Mouse (Mus musculus) midbrain, postnatal 0 days (tissue): ENCODE measurements around the gene Spns2. TPM values are rescaled to one million over a fixed set of nuclear protein-coding genes. Genes with fewer than 3 reads are reported as not detected.

ENCODE experiments used
- ATAC-seq: fragments of 200-750 bp; cut with Nextera tagmentation; 2 replicates; pipeline ENCODE4 v1.8.0; 2017; ENCODE audit warnings: moderate number of reproducible peaks, mild to moderate bottlenecking, moderate TSS enrichment, moderate library complexity; ENCODE audit not compliant: low FRiP score
- DNase-seq: peaks from one replicate; pipeline ENCODE4 v3.0.0-alpha.2; 2015; ENCODE audit warnings: low spot score
- H3K27ac ChIP-seq: fragments of 300-500 bp; sonication (generic); 2 replicates; pipeline ENCODE4 v1.5.1; 2014; ENCODE audit warnings: low read depth, mild to moderate bottlenecking, low read length, mixed read lengths
- H3K27me3 ChIP-seq: fragments of 300-500 bp; sonication (generic); 2 replicates; pipeline ENCODE4 v1.6.1; 2014; ENCODE audit warnings: low read length, control low read depth, mixed read lengths; ENCODE audit not compliant: insufficient read depth
- H3K36me3 ChIP-seq: fragments of 300-500 bp; sonication (generic); 2 replicates; pipeline ENCODE4 v1.6.1; 2014; ENCODE audit warnings: low read length, control low read depth, mixed read lengths; ENCODE audit not compliant: insufficient read depth
- H3K4me1 ChIP-seq: fragments of 300-500 bp; sonication (generic); 2 replicates; pipeline ENCODE4 v1.6.1; 2014; ENCODE audit warnings: mild to moderate bottlenecking, control low read depth, antibody characterized with exemption, low read length, mixed read lengths; ENCODE audit not compliant: insufficient read depth
- H3K4me2 ChIP-seq: fragments of 300-500 bp; sonication (generic); 2 replicates; pipeline ENCODE4 v1.6.1; 2014; ENCODE audit warnings: low read depth, mild to moderate bottlenecking, low read length, mixed read lengths; ENCODE audit not compliant: poor library complexity, severe bottlenecking
- H3K4me3 ChIP-seq: fragments of 300-500 bp; sonication (generic); 2 replicates; pipeline ENCODE4 v1.5.1; 2014; ENCODE audit warnings: low read depth, mild to moderate bottlenecking, low read length, moderate library complexity
- H3K9ac ChIP-seq: fragments of 300-500 bp; sonication (generic); replicated peaks from 2 replicates; pipeline ENCODE4 v1.6.1; 2014; ENCODE audit warnings: mild to moderate bottlenecking, low read length, moderate library complexity, mixed read lengths; ENCODE audit not compliant: poor library complexity, severe bottlenecking
- H3K9me3 ChIP-seq: fragments of 300-500 bp; sonication (generic); 2 replicates; pipeline ENCODE4 v1.6.1; 2016; ENCODE audit warnings: low read length, control low read depth
- CTCF ChIP-seq: IDR thresholded peaks from 2 replicates; pipeline ENCODE4 v1.5.1; 2016; ENCODE audit warnings: antibody characterized with exemption, mild to moderate bottlenecking
- WGBS: fragments of 180-500 bp; shearing (Covaris S2); extraction: QIAGEN DNeasy Blood & Tissue Kit; methylation state at CpG from one replicate; pipeline ENCODE4 v1.1.7; 2014; 5-methylcytosine and 5-hydroxymethylcytosine counted together
- polyA plus RNA-seq: library from polyadenylated mRNA; unstranded; fragments of >200 nt; fragmentation: Nextera tagmentation; extraction: Ambion mirVana; gene quantifications from 2 replicates; pipeline ENCODE4 v1.2.1, GENCODE M21; 2015
- total RNA-seq: library from RNA; depleted of rRNA; stranded (reverse); fragments of >200 nt; gene quantifications from 2 replicates; pipeline ENCODE4 v1.2.3, GENCODE M21; 2014

Gene Spns2
- total and polyA plus RNA-seq, 2 experiments from 2014 or later, result 7.7 to 56.8 TPM

DNA sequence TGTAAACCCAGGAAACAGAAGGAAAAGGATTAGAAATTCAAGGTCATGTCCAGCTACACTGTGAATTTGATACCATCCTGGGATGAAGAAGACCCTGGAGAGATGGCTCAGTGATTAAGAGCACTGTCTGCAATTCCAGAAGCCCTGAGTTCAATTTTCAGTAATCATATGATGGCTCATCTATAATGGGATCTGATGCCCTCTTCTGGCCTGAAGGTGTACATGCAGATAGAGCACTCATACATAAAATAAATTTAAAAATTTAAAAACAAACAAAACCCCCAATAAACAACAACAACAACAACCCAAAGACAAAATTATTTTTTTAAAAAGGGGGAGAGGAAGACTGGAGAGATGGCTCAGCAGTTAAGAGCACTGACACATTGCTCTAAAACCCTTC lies 62.8 kb downstream of the Spns2 start:
- TF ChIP-seq CTCF, result peak; percentile 58
- Histone ChIP-seq H3K4me2 (no peak overlapping the region), H3K27me3 (no peaks in the 10 kb centered on the region), H3K4me1 (no peaks in the 10 kb centered on the region), H3K36me3 (no peaks in the 10 kb centered on the region), H3K9ac (no peak overlapping the region), H3K27ac (no peak overlapping the region), H3K9me3 (0 out of 2 replicates have a peak, but pooled peaks cover 3% of the 10 kb centered on the region), H3K4me3 (no peak overlapping the region)
- DNase-seq (no peak), ATAC-seq (no peak)

DNA sequence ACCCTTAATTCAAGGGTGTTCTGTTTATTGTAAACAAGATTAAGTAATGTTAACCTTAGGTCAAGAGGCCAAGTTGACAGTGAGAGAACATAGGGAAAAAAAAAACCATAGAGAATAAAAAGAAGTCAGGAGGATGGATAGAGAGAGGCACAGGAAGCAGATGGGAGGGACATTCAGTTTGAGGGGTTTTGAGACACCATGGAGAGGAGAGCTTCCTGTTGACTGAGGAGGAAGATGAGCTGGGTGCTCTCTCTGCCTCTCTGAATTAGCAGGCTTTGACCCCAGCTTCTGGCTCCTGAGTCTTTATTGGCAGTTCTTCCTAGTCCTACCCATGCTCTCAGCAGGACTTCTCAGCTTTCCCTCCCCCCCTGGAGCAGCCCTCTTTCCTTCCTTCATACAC lies 64.5 kb downstream of the Spns2 start:
- Histone ChIP-seq H3K4me2 (no peak overlapping the region), H3K9ac (no peak overlapping the region), H3K27me3 (no peaks in the 10 kb centered on the region), H3K36me3 (no peaks in the 10 kb centered on the region), H3K4me3 (no peak overlapping the region), H3K9me3 (0 out of 2 replicates have a peak, but pooled peaks cover 3% of the 10 kb centered on the region), H3K4me1 (no peaks in the 10 kb centered on the region), H3K27ac (no peak overlapping the region)
- ATAC-seq, result no peak
- no peak for TF ChIP-seq CTCF
- no peak for DNase-seq

DNA sequence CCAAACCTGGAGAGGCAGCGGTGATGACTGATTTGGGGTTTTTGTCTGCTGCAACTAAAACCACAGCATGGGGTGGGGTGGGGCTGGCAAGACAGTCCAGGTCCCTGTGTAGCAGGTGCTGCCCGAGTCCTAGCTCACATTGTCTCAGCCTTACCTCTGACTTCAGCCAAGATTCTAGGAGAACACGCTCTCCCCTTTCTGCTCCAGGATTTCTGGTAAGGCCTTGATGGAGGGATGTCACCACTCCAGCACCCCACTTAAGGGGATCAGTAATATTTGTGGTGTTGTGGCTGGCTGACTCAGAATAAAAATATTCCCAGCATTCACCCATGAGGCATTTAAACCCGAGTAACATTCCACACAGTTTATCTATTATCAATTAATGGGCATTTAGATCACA lies 66.0 kb downstream of the Spns2 start:
- no peak overlapping the region for H3K4me2 ChIP-seq
- no peak overlapping the region for H3K4me3 ChIP-seq
- no peaks in the 10 kb centered on the region for H3K27me3 ChIP-seq
- no peak overlapping the region for H3K9ac ChIP-seq
- H3K27ac ChIP-seq, result no peak overlapping the region
- DNase-seq (no peak), ATAC-seq (no peak)
- H3K36me3 ChIP-seq, result no peaks in the 10 kb centered on the region
- 82% methylated on average over 4 of the region's 4 CpGs for WGBS
- TF ChIP-seq CTCF, result no peak
- H3K4me1 ChIP-seq, result no peaks in the 10 kb centered on the region
- H3K9me3 ChIP-seq, result 0 out of 2 replicates have a peak, but pooled peaks cover 3% of the 10 kb centered on the region

DNA sequence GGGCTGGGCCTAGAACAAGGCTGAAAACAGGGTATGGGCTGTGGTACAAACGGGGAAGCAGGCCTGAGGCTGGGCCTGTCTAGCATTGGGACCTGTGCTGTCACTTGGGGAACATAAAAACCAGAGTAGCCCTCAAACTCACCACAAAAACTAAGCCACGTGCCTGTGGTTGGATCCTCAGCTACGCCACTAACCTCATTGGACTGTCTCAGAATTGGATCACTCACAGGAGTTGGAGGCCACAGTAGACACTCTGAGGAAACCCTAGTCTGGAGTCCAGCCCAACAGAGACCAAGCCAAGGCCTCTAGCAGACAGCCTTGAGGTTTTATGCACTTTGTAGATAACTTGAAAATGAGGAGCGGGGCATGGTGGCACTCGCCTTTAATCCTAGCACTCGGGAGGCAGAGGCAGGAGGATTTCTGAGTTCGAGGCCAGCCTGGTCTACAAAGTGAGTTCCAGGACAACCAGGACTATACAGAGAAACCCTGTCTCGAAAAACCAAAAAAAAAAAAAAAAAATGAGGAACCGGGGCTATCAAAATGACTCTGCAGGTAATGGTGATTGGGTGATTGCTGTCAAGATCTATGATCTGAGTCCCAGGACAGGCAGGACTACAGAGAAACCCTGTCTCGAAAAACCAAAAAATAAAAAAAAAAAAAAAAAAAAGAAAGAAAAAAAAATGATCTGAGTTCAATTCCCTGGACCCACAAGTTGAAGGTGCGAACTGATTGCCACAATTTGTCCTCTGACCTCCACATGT lies 68.0 kb downstream of the Spns2 start:
- WGBS, result 94% methylated on average over 11 of the region's 11 CpGs
- ATAC-seq (no peak), DNase-seq (no peak)
- H3K4me2 ChIP-seq, result no peak overlapping the region
- no peaks in the 10 kb centered on the region for H3K36me3 ChIP-seq
- H3K27ac ChIP-seq, result no peak overlapping the region
- H3K27me3 ChIP-seq, result no peaks in the 10 kb centered on the region
- no peak overlapping the region for H3K9ac ChIP-seq
- TF ChIP-seq CTCF, result no peak
- H3K4me3 ChIP-seq, result no peak overlapping the region
- no peaks in the 10 kb centered on the region for H3K9me3 ChIP-seq
- no peaks in the 10 kb centered on the region for H3K4me1 ChIP-seq

DNA sequence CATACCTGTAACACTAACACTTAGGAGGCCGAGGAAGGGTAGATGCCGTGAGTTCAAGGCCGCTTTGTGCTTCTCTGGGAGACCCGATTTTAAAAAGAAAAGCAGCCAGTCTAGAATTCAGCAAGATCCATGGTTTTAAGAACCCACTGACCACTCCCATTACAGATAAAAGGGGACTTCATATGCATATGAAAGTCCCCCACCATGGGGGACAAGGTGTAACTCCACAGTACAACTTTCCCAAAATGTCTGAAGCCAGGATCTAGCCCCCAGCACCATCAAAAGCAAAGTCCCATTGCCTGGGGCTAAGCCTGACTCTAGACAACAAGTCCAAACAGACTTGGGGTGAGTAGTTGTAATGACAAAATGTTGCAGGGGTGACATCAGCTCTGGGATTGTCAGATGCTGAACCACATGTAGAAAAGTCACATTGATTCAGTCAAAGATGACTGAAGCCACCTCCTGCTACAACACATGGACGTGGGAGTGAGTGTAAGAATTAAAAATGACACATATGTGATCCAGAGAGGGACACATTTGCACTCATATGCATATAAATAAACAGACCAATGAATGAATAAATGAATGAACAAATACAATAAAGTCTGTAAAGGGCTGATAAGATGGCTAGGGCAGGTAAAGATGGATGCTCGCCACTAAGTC lies 69.1 kb downstream of the Spns2 start:
- Histone ChIP-seq H3K9ac (no peak overlapping the region), H3K27me3 (no peaks in the 10 kb centered on the region), H3K4me3 (no peak overlapping the region), H3K36me3 (no peaks in the 10 kb centered on the region), H3K4me1 (no peaks in the 10 kb centered on the region), H3K27ac (no peak overlapping the region), H3K9me3 (no peaks in the 10 kb centered on the region), H3K4me2 (no peak overlapping the region)
- DNase-seq (no peak), ATAC-seq (no peak)
- no peak for TF ChIP-seq CTCF
- 85% methylated on average over 6 of the region's 6 CpGs for WGBS

DNA sequence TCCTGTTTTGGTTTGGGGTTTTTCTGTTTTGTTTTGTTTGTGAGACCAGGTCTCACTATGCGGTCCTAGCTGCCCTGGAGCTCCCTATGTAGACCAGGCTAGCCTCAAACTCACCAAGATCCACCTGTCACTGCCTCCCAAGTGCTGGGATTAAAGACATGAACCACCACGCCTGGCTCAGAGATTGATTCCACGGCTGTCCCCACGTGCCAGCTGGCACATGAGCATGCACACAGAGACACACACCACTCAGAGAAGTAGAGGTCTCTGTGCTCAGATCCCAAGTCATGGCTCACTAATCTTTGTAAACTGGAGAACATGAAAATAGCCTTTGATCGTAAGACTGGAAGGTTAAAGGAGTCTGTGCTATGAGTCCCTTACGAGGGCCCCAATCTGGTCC lies 70.7 kb downstream of the Spns2 start:
- H3K27me3 ChIP-seq, result no peaks in the 10 kb centered on the region

More for the DNA sequence above, 70.7 kb downstream of the Spns2 start:
- H3K4me2 ChIP-seq, result no peak overlapping the region
- 86% methylated on average over 6 of the region's 6 CpGs for WGBS
- no peaks in the 10 kb centered on the region for H3K9me3 ChIP-seq
- H3K9ac ChIP-seq, result no peak overlapping the region
- ATAC-seq (no peak), DNase-seq (no peak)
- H3K27ac ChIP-seq, result no peak overlapping the region
- no peaks in the 10 kb centered on the region for H3K36me3 ChIP-seq
- no peak for TF ChIP-seq CTCF
- H3K4me1 ChIP-seq, result no peaks in the 10 kb centered on the region
- no peak overlapping the region for H3K4me3 ChIP-seq
